Mouse (Mus musculus) liver, adult 2 months (tissue): ENCODE results near the gene Paqr5. TPM values are rescaled to one million over a fixed set of nuclear protein-coding genes. Genes with fewer than 3 reads are reported as not detected.

Experiments
- DNase-seq: peaks from one replicate; pipeline ENCODE4 v3.0.0-alpha.2; 2011; ENCODE audit warnings: low read depth, low spot score; ENCODE audit errors: extremely low read depth
- H3K27ac ChIP-seq: fragments of 200-500 bp; replicated peaks from 2 replicates; pipeline ENCODE4 v1.5.1; 2012; ENCODE audit warnings: low read depth, mild to moderate bottlenecking, control low read depth, inconsistent platforms, low read length; ENCODE audit not compliant: insufficient read depth
- H3K27me3 ChIP-seq: fragments of 200-500 bp; 2 replicates; pipeline ENCODE4 v1.6.1; 2012; ENCODE audit warnings: mild to moderate bottlenecking, moderate library complexity, low read length, inconsistent platforms; ENCODE audit not compliant: control insufficient read depth, insufficient read depth
- H3K36me3 ChIP-seq: fragments of 200-500 bp; 2 replicates; pipeline ENCODE4 v1.6.1; 2012; ENCODE audit warnings: low read length, inconsistent platforms; ENCODE audit not compliant: control insufficient read depth, insufficient read depth
- H3K4me1 ChIP-seq: fragments of 200-500 bp; 2 replicates; pipeline ENCODE4 v1.6.1; 2011; ENCODE audit warnings: low read length; ENCODE audit not compliant: control insufficient read depth, insufficient read depth
- H3K4me3 ChIP-seq: fragments of 200-500 bp; 2 replicates; pipeline ENCODE4 v1.5.1; 2011; ENCODE audit warnings: low read depth, mild to moderate bottlenecking, control low read depth, low read length, moderate library complexity; ENCODE audit not compliant: insufficient read depth
- H3K79me2 ChIP-seq: fragments of 200-500 bp; 2 replicates; pipeline ENCODE4 v1.6.1; 2012; ENCODE audit warnings: inconsistent platforms, mild to moderate bottlenecking, low read length, moderate library complexity; ENCODE audit not compliant: control insufficient read depth, insufficient read depth
- H3K9ac ChIP-seq: fragments of 200-500 bp; 2 replicates; pipeline ENCODE4 v1.6.1; 2012; ENCODE audit warnings: low read depth, mild to moderate bottlenecking, control low read depth, inconsistent platforms, low read length
- CTCF ChIP-seq: fragments of 200-500 bp; IDR thresholded peaks from 2 replicates; pipeline ENCODE4 v1.5.1; 2011; ENCODE audit warnings: low read depth, low read length, control low read depth
- POLR2A ChIP-seq: fragments of 200-500 bp; IDR thresholded peaks from 2 replicates; pipeline ENCODE4 v1.6.1; 2011; ENCODE audit warnings: low read length, control low read depth; ENCODE audit not compliant: insufficient read depth; ENCODE audit errors: extremely low read depth
- WGBS: fragments of 180-500 bp; shearing (Covaris S2); methylation state at CpG from one replicate; pipeline ENCODE4 v1.1.7; 2018; 5-methylcytosine and 5-hydroxymethylcytosine counted together
- polyA plus RNA-seq: library from polyadenylated mRNA; depleted of rRNA; stranded (reverse); fragments of >200 nt; gene quantifications from 2 replicates; pipeline ENCODE4 v1.2.3, GENCODE M21; 2012
- total RNA-seq: library from RNA; depleted of rRNA; stranded (reverse); fragments of >200 nt; gene quantifications from 2 replicates; pipeline ENCODE4 v1.2.3, GENCODE M21; 2014

The Paqr5 gene
- total and polyA plus RNA-seq, 2 experiments, result 0.13 TPM; not detected in 1

- peaks cover 13% of the 10 kb centered on the region for H3K36me3 ChIP-seq
- no peaks in the 10 kb centered on the region for H3K79me2 ChIP-seq
- H3K9ac ChIP-seq, result no peak overlapping the region
- H3K27me3 ChIP-seq, result no peaks in the 10 kb centered on the region
- peak; percentile 88 for DNase-seq
- no peak for TF ChIP-seq POLR2A
- no peak for TF ChIP-seq CTCF
- H3K27ac ChIP-seq, result peak overlapping the region; percentile 12; the same call in 1 of the 2 replicates
- WGBS, result 27% methylated on average over 4 of the region's 4 CpGs
- no peak overlapping the region for H3K4me3 ChIP-seq
- 0 out of 2 replicates have a peak, but pooled peaks cover 4% of the 10 kb centered on the region for H3K4me1 ChIP-seq
Measured at GRCm38 (mm10) chr9:61915393-61916005, 111.2 kb downstream of the Paqr5 start.

- 0 out of 2 replicates have a peak, but pooled peaks cover 4% of the 10 kb centered on the region for H3K4me1 ChIP-seq
Measured at GRCm38 (mm10) chr9:61914917-61915300, 111.7 kb downstream of the Paqr5 start.

GRCm38 (mm10) chr9:61914203-61914916 lies 112.3 kb downstream of the Paqr5 start, which contains the start of gene Rplp1:
TSS of gene Rplp1 (minus strand) at chr9:61914542.
- Histone ChIP-seq H3K9ac (peak within 1 kb of the TSS; percentile 75), H3K36me3 (peaks cover 13% of the 10 kb centered on the region), H3K79me2 (no peaks in the 10 kb centered on the region), H3K4me1 (0 out of 2 replicates have a peak, but pooled peaks cover 4% of the 10 kb centered on the region), H3K27ac (peak within 1 kb of the TSS; percentile 65), H3K4me3 (peak within 1 kb of the TSS; percentile 59), H3K27me3 (no peaks in the 10 kb centered on the region)
- DNase-seq, result peak; percentile 92
- under 1% methylated on average over 70 of the region's 70 CpGs for WGBS
- TF ChIP-seq POLR2A (peak; percentile 67; the same call in 1 of the 2 replicates), CTCF (no peak)

More at GRCm38 (mm10) chr9:61914917-61915300, 111.7 kb downstream of the Paqr5 start:
- H3K27me3 ChIP-seq, result no peaks in the 10 kb centered on the region
- peak overlapping the region; percentile 64 for H3K9ac ChIP-seq
- H3K79me2 ChIP-seq, result no peaks in the 10 kb centered on the region
- DNase-seq, result no peak
- no peak for TF ChIP-seq POLR2A
- no peak for TF ChIP-seq CTCF
- peaks cover 13% of the 10 kb centered on the region for H3K36me3 ChIP-seq
- 3% methylated on average over 13 of the region's 13 CpGs for WGBS
- peak overlapping the region; percentile 65 for H3K27ac ChIP-seq
- peak overlapping the region; percentile 59 for H3K4me3 ChIP-seq

GRCm38 (mm10) chr9:61911300-61912128 lies 115.1 kb downstream of the Paqr5 start:
- 0 out of 2 replicates have a peak, but pooled peaks cover 4% of the 10 kb centered on the region for H3K4me1 ChIP-seq
- peaks cover 13% of the 10 kb centered on the region for H3K36me3 ChIP-seq
- H3K9ac ChIP-seq, result no peak overlapping the region
- 75% methylated on average over 6 of the region's 6 CpGs for WGBS
- no peaks in the 10 kb centered on the region for H3K79me2 ChIP-seq
- no peak for DNase-seq
- no peaks in the 10 kb centered on the region for H3K27me3 ChIP-seq
- no peak overlapping the region for H3K27ac ChIP-seq
- TF ChIP-seq CTCF, result no peak
- TF ChIP-seq POLR2A, result no peak
- no peak overlapping the region for H3K4me3 ChIP-seq

- Histone ChIP-seq H3K9ac (no peak overlapping the region), H3K27ac (no peak overlapping the region), H3K79me2 (no peaks in the 10 kb centered on the region), H3K4me3 (no peak overlapping the region), H3K27me3 (no peaks in the 10 kb centered on the region), H3K4me1 (0 out of 2 replicates have a peak, but pooled peaks cover 4% of the 10 kb centered on the region), H3K36me3 (peaks cover 13% of the 10 kb centered on the region)
- TF ChIP-seq POLR2A (no peak), CTCF (no peak)
- WGBS, result 70% methylated on average over 20 of the region's 20 CpGs
- no peak for DNase-seq
Measured at GRCm38 (mm10) chr9:61910526-61911256, 116.0 kb downstream of the Paqr5 start.
